Mouse (Mus musculus) testis, adult 2 months (tissue): Measurements from ENCODE around the gene Tcf7l1.

Experiments used
- CTCF ChIP-seq: fragments of 200-500 bp; IDR thresholded peaks from 2 replicates; pipeline ENCODE4 v1.5.1; 2012; ENCODE audit warnings: low read depth, mild to moderate bottlenecking, inconsistent platforms, low read length, moderate library complexity; ENCODE audit not compliant: control insufficient read depth, insufficient read depth, insufficient replicate concordance
- POLR2A ChIP-seq: fragments of 200-500 bp; IDR thresholded peaks from 2 replicates; pipeline ENCODE4 v1.6.1; 2012; ENCODE audit warnings: low read depth, mild to moderate bottlenecking, inconsistent platforms, low read length, moderate library complexity; ENCODE audit not compliant: control insufficient read depth

DNA sequence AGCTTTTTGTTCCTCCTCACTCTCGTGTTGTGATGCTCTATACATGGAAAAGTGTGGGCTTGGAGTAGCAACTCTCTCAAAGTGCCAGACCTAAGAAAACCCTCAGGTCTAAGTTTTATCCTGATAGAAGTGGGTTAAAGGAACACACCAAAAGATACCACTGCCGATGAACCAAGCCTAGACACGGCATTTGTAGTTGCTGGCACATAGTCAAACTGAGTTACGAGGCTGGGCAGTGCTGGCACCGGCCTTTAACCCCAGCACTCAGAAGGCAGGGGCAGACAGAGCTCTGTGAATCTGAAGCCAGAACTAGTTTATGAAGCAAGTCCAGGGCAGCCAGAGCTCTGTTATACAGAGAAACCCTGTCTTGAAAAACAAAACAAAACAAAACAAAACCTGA lies 181.4 kb downstream of the Tcf7l1 start:
- TF ChIP-seq CTCF (no peak), POLR2A (no peak)
